In the genomic region with DNA sequence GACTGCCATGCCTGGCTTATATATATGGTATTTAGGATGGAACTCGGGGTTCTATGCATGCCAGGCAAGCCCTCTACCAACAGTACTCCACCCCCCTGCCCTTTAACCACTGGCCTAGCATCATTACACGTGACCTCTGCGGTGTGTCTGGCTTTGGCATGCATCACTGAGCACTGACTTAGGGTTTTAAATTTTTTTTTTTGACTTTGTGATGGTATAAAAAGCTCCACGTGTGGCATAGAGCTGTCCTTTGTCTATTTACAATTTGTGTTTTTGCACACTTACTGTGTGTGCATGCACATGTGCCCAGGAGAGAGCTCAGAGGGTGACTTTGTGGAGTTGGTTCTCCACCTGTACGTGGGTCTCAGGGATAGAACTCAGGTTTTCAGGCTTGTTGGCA, we compare ENCODE assay signal across 49 mouse cellular contexts. TPM values are rescaled to one million over a fixed set of nuclear protein-coding genes. Genes with fewer than 3 reads are reported as not detected.
"Had no signal": no experiment of that assay in that cellular context is flagged by ENCODE, and none has a peak within 500 bp of the region (broad histone marks: within the 10 kb centered on the region; RNA-seq: fewer than 3 reads in every experiment).

No protein-coding gene starts in this region.

- H3K9me3 ChIP-seq: heart, embryonic 10.5 days; heart, embryonic 12.5 days; heart, embryonic 13.5 days; heart, embryonic 15.5 days; hindbrain, embryonic 10.5 days; hindbrain, embryonic 12.5 days; hindbrain, embryonic 13.5 days; hindbrain, embryonic 15.5 days; intestine, embryonic 15.5 days; kidney, embryonic 15.5 days had no signal

- H3K4me2 ChIP-seq: heart, embryonic 11.5 days; heart, embryonic 12.5 days; heart, embryonic 13.5 days; heart, embryonic 15.5 days; hindbrain, embryonic 12.5 days; hindbrain, embryonic 13.5 days; hindbrain, embryonic 14.5 days; hindbrain, embryonic 15.5 days; intestine, embryonic 15.5 days; kidney, embryonic 15.5 days had no signal

- H3K4me3 ChIP-seq: heart, embryonic 10.5 days; heart, embryonic 12.5 days; heart, embryonic 13.5 days; heart, embryonic 15.5 days; hindbrain, embryonic 10.5 days; hindbrain, embryonic 12.5 days; hindbrain, embryonic 13.5 days; hindbrain, embryonic 15.5 days; intestine, embryonic 15.5 days; kidney, embryonic 15.5 days; layer of hippocampus, adult 2 months; left cerebral cortex, adult 2 months had no signal

- H3K27ac ChIP-seq: heart, embryonic 10.5 days; heart, embryonic 13.5 days; heart, embryonic 15.5 days; hindbrain, embryonic 10.5 days; hindbrain, embryonic 12.5 days; hindbrain, embryonic 13.5 days; hindbrain, embryonic 14.5 days; hindbrain, embryonic 15.5 days; hindbrain, postnatal 0 days; intestine, embryonic 15.5 days; kidney, embryonic 15.5 days; kidney, postnatal 0 days; layer of hippocampus, adult 2 months; left cerebral cortex, adult 2 months had no signal

- DNase-seq: heart, postnatal 10 days; heart, postnatal 14 days; heart, postnatal 36 days; heart, postnatal 4 days; kidney, adult 11 months; kidney, adult 18-20 months; kidney, adult 8-10 months; kidney, adult 9 months; kidney, postnatal 10 days; kidney, postnatal 14 days; kidney, postnatal 4 days; layer of hippocampus, adult 9-11 months; layer of hippocampus, postnatal 36 days had no signal

- H3K9ac ChIP-seq: heart, embryonic 12.5 days; heart, embryonic 13.5 days; heart, embryonic 15.5 days; hindbrain, embryonic 12.5 days; hindbrain, embryonic 13.5 days; hindbrain, embryonic 14.5 days; hindbrain, embryonic 15.5 days; intestine, embryonic 15.5 days; kidney, embryonic 15.5 days had no signal

- H3K4me1 ChIP-seq: hindbrain, embryonic 10.5 days; hindbrain, embryonic 12.5 days; hindbrain, embryonic 13.5 days; hindbrain, embryonic 15.5 days; intestine, embryonic 15.5 days; kidney, embryonic 15.5 days had no signal

- H3K27me3 ChIP-seq: heart, embryonic 12.5 days; heart, embryonic 13.5 days; heart, embryonic 15.5 days; hindbrain, embryonic 12.5 days; hindbrain, embryonic 13.5 days; hindbrain, embryonic 15.5 days; intestine, embryonic 15.5 days had no signal

- H3K36me3 ChIP-seq: heart, embryonic 12.5 days; heart, embryonic 15.5 days; hindbrain, embryonic 10.5 days; hindbrain, embryonic 12.5 days; hindbrain, embryonic 13.5 days; hindbrain, embryonic 15.5 days; intestine, embryonic 15.5 days had no signal

RNA-seq across cellular contexts. Expression of a gene that starts 9.5 kb away (rescaled TPM):
- total RNA-seq: heart, postnatal 10 days; heart, postnatal 14 days; heart, postnatal 25 days; heart, postnatal 36 days; heart, postnatal 4 days; hematopoietic stem cell, adult 5-6 weeks; hindbrain, postnatal 0 days; layer of hippocampus, adult 18-20 months; layer of hippocampus, adult 2 months; layer of hippocampus, adult 8-10 months; layer of hippocampus, postnatal 10 days; layer of hippocampus, postnatal 14 days; layer of hippocampus, postnatal 25 days; layer of hippocampus, postnatal 36 days; left cerebral cortex, adult 18-20 months; left cerebral cortex, adult 2 months; left cerebral cortex, adult 8-10 months had no signal
- polyA plus RNA-seq: heart, embryonic 10.5 days; heart, embryonic 11.5 days; heart, embryonic 12.5 days; heart, embryonic 13.5 days; heart, embryonic 14.5 days; heart, embryonic 15.5 days; heart, postnatal 0 days; hindbrain, embryonic 10.5 days; hindbrain, embryonic 11.5 days; hindbrain, embryonic 12.5 days; hindbrain, embryonic 13.5 days; hindbrain, embryonic 14.5 days; hindbrain, embryonic 15.5 days; hindbrain, embryonic 16.5 days; hindbrain, postnatal 0 days; inflammation-experienced regulatory T-cells, adult 6 months; intestine, embryonic 14.5 days; intestine, embryonic 15.5 days; intestine, embryonic 16.5 days; intestine, postnatal 0 days; kidney, embryonic 14.5 days; kidney, embryonic 15.5 days; kidney, embryonic 16.5 days; kidney, postnatal 0 days had no signal

RNA-seq across cellular contexts. Expression of a gene that starts 25.5 kb away (rescaled TPM):
- total RNA-seq: heart, postnatal 10 days; heart, postnatal 14 days; heart, postnatal 25 days; heart, postnatal 36 days; heart, postnatal 4 days; hindbrain, postnatal 0 days; layer of hippocampus, adult 18-20 months; layer of hippocampus, adult 2 months; layer of hippocampus, adult 8-10 months; layer of hippocampus, postnatal 10 days; layer of hippocampus, postnatal 14 days; layer of hippocampus, postnatal 25 days; layer of hippocampus, postnatal 36 days; left cerebral cortex, adult 18-20 months; left cerebral cortex, adult 2 months had no signal
- polyA plus RNA-seq: heart, postnatal 0 days; large intestine, adult 2 months had no signal
